Mouse (Mus musculus) embryonic fibroblast, embryonic 13.5 days (primary cell): ENCODE results near the gene Dxo.

ENCODE experiments used
- CTCF ChIP-seq: IDR thresholded peaks from 2 replicates; pipeline ENCODE4 v1.5.1; 2011; ENCODE audit warnings: mild to moderate bottlenecking, control low read depth, low read length, moderate library complexity, borderline replicate concordance; ENCODE audit not compliant: insufficient read depth
- POLR2A ChIP-seq: IDR thresholded peaks from 2 replicates; pipeline ENCODE4 v1.6.1; 2011; ENCODE audit warnings: low read depth, mild to moderate bottlenecking, control low read depth, low read length, moderate library complexity

DNA sequence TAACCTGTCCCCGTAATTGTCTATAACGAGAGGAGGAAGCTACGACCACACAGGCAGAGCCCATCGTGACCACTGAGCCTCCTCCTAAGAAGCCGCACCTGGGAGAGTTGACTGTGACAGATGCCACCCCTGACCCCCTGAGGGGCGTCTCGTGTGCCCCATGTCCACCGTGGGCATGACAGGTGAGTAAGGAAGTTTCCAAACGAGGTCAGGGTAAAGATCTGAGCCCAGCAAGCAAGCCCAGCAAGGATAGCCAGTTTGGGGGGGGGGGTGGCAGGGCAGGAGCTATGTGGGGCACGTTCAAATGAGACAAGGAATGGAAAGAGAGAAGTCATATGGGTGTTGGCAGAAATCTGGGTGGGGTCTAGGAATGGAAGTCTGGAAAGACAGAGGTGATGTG, 41.8 kb upstream of the Dxo start:
- TF ChIP-seq CTCF, result no peak
- TF ChIP-seq POLR2A, result no peak
